Mouse (Mus musculus): ENCODE measurements around the gene 1700016H13Rik.

The 1700016H13Rik gene

DNA sequence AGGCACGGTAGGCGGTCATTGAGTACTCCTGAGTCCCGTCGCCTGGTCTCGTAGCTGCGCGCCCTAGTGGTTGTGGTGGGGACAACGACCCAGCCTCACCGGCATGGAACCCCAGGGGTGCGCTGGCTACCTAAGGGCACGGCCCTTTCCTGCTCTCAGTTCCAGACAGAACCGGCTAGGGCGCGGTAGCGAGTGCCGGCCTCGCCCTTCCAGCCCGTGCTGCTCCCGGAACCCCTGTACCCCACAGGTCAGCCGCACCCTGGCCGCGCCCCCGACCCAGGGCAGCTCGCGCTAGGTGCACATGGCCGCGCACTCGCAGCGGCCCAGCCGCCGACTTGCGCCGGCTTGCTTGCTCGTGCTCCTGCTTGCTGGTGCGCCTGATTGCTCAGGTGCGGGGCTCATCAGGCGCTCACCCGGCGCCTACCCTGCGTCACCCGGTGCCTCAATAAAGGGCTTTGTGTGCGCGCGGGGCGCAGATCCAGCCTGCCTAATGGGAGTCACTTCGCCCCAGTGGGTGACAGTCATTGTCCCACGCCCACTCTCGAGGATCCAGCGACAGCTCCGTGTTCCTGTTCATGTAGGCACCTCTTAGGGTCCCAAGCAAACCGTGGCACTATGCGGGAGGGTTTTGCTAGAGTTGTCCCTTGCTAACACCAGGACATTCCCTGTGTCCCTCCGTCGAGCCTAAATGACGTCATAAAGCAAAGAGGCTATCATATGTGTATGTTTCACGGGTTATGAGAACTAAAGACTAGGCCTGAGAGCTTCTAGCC, at the start of gene 1700016H13Rik:
Gene 1700016H13Rik (minus strand): TSS at position 665 of the 773 bp plus-strand sequence.
- DNase-seq: peak; percentile 46

DNA sequence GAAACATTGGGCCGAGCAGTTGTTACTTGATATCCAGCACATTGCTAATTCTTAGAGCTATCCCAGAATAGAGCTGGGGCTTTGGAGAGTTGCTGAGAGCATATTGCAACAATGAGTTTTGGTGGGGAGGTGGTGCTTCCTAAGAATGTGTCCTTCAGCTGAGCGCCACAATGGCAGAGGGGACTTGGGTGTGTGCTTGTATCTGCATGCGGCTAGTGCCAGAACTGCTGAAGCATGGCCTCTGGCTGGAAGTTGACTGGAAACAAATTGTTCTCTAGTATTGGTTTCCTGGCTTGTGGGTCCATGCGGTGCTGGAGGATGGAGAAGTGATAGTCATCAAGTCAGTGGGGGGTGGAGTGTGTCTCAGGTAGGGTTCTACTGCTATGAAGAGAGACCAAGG, 49.5 kb upstream of the 1700016H13Rik start:
- DNase-seq: no peak

DNA sequence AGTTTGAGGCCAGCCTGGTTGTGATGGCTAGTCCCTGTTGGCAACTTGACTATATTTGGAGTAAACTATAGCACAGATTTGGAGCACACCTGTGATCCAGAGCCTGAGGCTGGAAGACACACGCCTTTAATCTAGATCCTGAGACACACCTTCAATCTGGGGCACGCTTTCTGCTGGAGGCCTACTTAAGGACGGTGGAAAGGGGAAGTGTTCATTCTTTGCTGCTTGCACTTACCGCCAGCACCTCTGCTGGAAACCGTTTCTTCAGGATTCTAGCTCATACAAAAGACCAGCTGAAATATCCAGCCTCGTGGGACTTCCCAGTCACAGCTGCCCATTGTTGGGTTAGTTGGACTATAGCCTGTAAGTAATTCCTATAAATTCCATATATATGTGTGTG, 46.7 kb upstream of the 1700016H13Rik start:
- no peak for DNase-seq

DNA sequence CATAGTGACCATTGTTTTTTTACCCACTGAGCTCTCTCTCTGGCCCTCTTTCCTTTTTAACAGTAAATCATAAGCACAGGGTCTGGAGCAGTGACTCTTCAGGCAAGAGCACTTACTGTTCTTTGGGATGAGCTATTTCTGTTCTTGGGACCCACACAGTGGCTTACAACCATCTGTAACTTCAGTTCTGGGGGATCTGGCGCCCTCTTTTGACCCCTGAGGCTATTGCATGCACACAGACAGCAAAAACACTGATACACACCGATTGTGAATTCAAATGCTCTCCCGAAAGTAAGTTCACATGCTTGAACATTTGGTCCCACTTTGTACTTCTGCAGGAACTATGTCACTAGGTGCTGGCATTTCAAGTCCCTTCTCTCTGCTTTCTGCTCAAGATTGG, 45.7 kb upstream of the 1700016H13Rik start:
- no peak for DNase-seq

DNA sequence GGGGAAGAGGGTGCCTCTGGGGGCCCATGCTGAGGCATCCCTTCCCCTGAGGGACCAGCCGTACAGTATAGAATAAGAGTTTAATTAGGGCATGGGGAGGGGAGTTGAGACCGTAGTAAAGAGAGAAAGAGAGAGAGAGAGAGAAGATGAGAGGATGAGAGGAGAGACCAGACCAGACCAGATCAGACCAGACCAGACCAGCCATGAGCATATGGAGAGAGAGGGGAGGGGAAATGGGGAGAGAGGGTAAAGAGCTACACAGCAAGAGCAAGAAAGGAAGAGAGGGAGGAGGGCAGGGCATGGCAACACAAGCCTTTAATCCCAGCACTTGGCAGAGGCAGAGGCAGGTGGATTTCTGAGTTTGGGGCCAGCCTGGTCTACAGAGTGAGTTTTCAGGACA, 44.9 kb upstream of the 1700016H13Rik start:
- no peak for DNase-seq

DNA sequence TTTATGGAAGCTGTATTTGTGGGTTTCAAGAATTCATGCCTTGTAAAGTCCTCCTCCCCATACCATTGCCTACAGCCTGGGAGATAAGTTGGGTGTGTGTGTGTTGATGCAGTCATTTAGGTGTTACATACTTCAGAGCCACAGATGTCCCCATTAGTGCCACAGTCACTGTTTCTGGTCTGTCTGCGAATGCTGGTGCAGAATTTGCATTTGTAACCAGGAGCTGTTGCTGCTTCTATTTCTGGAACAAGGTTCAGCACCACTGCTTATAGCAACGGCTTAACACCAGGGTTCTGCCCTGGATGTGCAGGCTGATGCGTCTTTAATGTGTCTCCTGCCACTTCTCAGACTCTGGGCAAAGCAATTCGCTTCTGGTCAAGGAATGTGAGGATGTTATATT, 43.7 kb upstream of the 1700016H13Rik start:
- no peak for DNase-seq

DNA sequence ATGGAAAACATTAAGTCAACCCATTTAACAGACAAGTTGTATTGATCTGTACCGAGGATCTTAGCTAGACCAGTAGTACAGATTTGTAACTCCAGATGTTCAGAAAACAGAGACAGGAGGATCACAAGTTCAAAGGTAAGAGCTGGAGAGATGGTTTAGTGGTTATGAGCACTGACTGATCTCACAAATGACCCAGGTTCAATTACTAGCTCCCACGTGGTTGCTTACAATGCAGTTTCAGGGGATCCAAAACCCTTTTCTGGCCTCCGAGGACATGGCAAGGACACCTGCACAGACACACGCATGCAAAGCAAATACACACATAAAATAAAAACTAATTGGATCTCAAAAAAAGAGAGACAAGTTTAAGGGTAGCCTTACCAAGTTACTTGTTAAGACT, 42.8 kb upstream of the 1700016H13Rik start:
- no peak for DNase-seq

DNA sequence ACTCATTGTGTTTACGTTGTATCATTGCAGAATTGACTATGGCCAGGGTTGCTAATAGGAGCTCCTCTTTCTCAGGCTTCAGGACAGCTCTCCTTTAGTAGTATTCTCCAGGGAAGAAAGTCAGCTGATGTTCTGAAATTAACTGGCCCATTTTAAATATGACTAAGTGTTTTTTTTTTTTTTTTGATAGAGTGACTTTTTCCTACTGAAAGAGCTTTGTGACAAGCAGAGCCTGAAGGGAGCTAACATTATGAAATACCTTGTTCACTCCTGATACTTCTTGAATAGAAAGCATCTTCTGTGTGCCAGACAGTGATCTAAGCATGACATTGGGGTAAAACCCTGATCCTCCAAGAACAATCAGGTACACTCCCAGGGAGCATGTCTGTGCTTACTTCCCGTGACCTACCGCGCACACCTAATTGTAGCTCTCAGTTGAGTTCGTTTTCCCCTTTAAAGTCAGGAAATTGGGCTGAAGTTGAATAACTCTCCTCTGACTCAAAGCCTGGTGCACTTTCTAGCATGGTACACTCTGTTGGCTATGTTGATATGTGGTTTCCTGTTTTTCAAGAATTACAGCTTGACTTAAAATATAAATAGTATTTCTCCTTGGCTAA, 42.2 kb upstream of the 1700016H13Rik start:
- DNase-seq: no peak

DNA sequence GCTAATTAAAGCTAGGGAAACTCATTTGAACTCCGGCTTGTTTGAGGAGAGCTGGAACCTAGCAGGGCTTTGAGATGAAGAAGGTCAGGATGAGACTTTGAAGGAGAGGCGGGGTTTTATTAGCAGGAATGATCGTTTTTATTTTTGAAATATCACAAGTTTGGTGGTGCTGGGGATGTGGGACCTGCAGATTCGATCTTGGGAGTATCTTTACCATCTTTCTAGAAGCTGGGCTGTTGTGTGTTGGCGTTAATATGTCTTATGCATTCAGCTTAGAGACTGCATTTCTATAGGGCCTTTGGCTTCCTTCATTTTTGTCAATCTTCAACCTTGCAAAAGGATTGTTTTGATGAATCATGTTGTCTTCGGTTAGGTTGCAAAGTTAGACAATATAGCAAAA, 38.3 kb upstream of the 1700016H13Rik start:
- no peak for DNase-seq

DNA sequence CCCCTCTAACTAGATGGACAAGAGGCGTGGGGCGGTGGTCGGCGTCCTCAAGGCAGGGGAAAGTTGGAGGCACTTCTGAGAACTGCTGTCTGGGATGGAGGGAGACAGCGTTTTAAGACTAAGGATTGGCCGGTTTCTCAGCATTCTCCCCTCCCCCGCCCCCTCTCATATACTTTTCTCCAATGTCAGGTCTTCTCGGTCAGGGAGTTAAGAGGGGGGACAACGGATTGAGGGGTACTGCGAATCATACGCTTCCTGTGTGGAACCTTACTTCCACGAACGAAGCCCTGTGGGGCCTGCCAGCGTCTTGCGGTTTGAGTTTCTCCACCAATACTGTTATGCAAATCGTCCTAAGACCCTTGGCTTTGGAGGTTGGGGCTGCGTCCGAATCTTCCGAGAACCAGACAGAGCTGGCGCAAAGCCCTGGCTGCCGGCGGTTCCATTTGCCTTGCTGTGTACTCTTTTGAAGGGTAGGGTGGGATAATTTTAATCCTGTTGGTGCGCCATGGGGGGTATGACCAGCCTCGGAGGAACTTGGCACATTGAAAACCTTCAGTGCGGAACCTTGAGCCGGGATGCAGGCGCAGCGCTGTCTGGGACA, 37.3 kb upstream of the 1700016H13Rik start:
- DNase-seq: no peak

DNA sequence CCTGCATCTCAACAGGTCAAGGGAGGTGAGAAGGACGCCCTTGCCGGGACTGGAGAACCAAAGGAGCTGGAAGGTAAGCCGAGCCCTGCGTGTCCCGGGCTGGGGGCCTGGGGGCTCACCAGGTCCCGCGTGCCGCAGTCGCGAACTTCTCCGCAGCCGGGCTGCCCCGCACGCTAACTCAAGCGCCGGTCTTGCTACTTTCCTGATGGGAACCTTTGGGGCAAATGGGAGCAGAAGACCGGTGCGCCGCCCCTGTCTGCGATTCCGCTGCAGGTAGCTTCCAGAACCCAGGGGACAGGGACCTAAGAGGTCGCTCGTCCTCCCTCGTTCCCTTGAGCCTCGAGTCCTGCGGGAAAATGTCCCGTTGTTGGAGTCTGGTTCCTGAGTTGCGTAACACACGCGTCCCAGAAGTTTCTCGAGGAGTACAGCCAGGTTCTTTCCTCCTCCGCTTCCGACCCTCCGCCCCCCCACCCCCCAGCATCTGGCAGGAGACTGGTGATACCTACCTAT, 36.8 kb upstream of the 1700016H13Rik start:
- DNase-seq: no peak

DNA sequence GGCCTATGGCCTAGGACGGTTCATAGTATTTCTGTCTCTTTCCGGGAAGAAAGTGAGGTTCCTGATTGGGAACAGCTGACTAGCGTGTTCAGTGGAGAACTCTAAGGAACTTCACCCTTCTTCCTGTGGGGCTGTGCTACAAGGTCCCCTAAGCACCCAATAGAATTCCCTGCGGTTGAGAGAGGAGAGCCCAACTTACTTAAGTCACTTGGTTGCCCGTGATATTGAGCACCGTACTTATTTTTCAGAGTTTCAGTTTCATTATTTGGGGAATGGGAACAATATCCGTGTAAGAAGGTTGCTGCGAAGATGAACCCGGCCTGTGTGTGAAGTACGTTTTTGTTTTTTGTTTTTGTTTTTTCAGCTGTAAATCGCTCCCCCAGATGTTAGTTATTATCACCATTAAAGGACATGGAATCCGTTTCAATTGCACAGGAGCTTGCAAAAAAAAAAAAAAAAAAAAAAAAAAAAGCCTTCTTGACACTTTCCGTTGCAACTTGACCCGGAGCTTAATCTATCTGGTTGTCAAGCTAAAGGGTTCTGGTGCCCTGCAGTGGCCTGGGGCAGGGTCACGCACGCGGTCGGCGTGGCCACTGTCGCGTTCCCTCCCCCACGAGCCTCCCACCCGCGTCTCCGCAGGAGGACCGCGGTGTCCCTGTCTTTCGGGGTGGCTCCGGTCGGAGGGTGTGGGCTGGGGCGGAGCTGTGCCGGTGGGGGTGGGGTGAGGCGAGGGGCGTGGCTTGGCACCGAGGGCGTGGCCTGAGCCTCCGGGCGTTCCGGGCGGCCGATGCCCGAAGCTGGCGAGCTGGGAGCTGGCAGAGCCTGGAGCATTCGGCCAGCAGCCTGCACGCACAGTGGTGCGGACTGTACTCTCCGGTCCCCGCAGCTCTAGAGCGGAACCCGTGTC, 36.1 kb upstream of the 1700016H13Rik start, which contains the start of gene Aff1:
Gene Aff1 (plus strand): TSS at position 751 of the 907 bp plus-strand sequence.
- DNase-seq: peak; percentile 58

DNA sequence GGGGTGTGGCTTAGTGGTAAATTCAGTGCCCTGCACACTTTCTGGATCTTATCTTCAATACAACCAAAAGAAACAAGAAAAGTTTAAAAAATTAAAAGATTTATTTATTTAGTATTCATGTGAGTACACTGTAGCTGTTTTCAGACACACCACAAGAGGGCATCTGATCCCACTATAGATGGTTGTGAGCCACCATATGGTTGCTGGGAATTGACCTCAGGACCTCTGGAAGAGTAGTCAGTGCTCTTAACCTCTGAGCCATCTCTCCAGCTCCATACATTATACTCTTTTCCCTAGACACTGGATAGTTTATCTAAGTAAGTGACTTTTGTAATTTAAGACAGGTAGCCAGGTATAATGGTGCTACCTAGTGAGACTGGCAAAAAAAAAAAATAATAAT, 35.4 kb upstream of the 1700016H13Rik start:
- DNase-seq: no peak

DNA sequence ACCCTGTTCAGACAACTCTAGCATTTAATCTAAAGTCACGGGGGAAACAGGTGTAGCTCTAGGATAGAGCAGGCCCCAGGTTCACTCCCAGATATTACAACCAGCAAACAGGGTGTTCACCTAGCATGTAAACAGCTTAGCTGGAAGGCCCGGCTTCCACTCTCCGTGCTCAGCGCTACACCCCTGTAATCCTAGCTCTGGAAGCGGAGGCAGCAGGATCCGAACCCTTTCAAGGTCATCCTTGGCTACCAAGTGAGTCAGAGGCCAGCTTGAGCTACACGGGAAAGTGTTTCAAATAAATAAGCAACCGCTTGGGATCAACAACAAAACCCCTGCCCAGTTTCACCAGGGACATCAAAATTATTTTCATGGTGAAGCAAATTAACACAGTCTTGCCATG, 34.4 kb upstream of the 1700016H13Rik start:
- DNase-seq: no peak

DNA sequence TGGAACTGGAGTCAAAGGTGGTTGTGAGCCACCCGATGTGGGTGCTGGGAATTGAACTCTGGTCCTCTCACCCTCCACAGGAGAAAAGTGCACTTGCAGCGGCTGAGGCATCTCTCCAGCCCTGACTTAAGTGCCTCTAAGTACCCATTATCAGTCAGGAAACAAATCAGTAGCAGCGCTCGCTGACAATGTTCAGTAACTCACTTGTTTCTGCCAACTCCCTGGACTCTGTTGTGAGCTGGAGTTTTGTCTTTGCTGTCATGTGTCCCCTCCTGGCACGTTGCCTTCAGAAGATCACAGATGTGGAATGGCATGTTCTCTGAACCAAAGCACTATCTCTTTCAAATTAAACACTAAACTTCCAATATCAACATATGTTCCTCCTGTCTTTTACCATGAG, 33.8 kb upstream of the 1700016H13Rik start:
- no peak for DNase-seq

DNA sequence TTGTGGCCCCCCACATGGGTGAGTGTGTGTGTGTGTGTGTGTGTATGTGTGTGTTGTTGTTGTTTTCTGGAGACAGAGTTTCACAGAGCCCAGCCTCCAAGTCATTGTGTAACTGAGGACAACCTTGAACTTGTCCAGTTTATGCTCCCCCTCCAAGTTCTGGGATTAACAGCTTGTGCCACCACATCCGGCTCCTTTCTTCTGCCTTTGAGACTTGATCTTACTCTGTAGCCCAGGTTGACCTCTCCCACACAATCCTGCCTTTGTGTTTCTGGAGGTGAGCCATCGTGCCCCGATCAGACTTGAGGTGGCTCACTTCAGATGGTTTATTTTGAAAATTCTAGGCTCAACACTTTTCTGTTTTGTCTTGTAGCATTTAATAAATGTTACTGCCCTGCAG, 26.0 kb upstream of the 1700016H13Rik start:
- DNase-seq: no peak

DNA sequence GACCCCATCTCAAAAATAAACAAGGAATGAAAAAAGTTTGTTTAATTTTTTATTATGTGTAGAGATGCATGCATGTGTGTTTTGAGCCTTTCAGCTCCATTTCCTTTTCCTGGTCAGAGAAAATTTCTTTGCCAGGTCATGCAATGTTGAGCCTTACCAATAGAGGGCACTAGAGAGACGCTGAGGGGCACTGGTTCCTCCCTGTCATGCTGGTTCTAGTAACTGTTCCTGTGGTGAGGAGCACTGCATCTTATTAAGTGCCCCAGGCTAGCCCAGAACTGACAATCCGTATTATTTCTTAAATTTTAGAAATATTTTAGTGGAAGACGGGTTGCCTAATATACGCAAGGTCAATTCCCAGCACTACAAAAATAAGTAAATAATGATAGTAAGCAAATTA, 24.6 kb upstream of the 1700016H13Rik start:
- DNase-seq: peak; percentile 60

DNA sequence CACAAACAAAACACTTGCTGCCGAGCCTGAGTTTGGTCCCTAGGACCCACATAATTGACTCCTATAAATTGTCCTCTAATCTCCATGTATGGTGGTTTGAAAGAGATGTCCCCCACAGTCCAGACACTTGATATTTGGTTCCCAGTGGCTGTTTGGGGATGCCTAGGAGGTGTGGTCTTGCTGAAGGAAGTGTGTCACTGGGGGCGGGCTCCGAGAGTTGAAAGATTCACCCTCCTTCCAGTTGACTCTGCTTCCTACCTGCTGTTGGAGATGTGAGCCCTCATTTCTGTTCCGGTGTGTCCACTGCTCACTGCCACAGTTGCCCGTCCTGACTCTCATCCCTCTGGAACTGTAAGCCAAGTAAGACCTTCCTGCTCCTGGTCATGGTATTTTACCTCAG, 23.2 kb upstream of the 1700016H13Rik start:
- DNase-seq: no peak

DNA sequence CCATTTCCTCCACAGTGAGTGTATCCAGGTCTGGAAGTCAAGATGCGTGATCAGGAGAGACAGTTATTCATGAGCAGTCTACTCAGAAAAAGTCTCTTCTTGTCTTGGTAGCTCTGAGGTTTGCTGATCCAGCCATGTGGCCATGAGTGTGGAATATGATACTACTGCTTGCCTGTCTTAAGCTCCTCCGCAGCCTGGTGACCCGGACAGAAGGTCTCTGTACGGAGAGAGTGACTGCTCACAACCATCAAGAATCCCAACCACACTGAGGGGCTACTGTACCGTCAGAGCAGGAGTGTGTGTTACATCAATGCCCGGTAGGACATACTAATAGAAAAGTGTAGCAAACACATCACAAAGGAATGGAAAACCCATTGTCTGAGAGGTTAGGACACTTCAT, 22.1 kb upstream of the 1700016H13Rik start:
- no peak for DNase-seq

DNA sequence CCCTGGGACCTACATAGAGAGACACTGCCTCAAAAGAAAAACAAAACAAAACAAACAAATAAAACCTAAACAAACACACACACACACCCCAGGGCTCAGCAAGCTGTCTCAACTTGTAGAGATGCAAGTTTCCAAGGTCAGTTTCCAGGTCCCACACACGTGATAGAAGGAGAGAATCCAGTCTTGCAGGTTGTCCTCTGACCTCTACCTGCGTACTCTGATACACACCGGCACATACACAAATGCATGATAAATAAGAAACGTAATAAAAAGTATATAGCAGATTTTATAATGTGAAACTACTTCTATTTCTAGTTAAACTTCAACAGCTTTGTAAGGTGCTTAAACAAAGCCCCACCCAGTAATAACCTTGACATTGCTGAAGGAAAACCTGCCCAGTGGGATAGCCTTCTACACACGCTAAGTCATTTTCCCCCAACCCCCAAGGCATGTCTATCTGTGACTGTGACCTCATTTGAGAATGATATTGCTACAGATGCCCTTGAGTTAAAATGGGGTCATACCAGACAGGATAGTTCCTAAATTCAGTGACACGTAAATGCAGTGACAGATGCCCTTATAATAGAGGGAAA, 20.6 kb upstream of the 1700016H13Rik start:
- no peak for DNase-seq

DNA sequence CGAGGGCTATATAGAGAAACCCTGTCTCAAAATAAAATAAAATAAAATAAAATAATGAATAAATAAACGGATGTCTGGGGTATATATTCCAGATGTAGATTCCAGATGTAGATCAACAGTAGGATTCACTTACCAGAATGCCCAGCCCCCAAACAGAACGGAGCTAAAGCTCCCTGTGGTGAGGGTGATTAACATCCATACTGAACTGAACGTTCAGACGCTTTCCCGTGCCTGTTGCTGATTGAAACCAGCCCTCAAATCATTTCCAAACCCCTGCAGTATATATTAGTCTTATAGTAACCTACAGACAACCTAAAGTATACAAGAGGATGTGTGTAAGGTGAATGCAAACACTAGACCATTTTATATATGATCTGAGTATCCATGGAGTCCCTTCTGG, 18.7 kb upstream of the 1700016H13Rik start:
- DNase-seq: no peak

DNA sequence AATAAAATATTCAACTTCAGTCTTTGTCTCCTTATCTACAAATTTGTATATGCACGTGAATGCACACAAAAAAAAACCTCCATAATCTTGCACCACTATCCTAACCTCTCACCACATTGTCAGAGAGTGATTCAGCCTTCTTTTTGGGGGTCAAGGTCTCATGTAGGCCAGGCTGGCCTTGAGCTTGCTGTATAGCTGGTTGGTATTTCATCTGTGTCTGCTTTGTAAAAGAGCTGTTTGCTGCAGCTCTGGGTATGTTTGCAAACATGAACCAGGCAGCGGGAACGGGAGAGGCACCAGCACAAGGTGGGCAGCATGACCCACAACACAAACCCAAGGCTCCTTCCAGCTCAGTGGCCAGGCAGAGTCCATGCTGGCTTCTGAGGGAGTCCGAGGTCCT, 17.8 kb upstream of the 1700016H13Rik start:
- DNase-seq: no peak

DNA sequence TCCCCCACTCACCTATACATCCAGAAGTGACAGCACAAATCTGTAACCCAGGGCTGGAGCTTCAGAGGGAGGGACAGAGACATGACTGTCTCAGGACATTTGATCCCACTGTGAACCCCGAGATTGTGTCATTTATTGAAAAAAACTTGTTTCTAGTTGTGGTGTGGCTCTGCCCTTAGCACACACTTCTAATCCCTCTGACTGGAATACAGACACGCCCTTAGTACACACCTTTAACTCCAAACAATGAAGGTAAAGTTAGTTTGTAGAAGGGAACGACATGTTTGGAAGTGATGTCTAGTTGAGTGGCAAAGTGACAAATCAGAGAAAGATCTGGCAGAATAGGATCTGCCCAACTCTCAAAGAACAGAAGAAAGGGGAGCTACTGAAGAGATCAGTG, 16.0 kb upstream of the 1700016H13Rik start:
- DNase-seq: no peak
